Mouse (Mus musculus): ENCODE data around the gene Vwa8.

Gene Vwa8

GRCm38 (mm10) chr14:79142342-79142741 is 293.5 kb downstream of the Vwa8 start:
- CTCF ChIA-PET: no interaction called here

GRCm38 (mm10) chr14:79143696-79144095 is 294.8 kb downstream of the Vwa8 start:
- CTCF ChIA-PET: no interaction called here

- CTCF ChIA-PET: no interaction called here
These were observed 295.7 kb downstream of the Vwa8 start for GRCm38 (mm10) chr14:79144278-79145224.

GRCm38 (mm10) chr14:79151711-79152110 is 302.9 kb downstream of the Vwa8 start:
- CTCF ChIA-PET: no interaction called here

DNA sequence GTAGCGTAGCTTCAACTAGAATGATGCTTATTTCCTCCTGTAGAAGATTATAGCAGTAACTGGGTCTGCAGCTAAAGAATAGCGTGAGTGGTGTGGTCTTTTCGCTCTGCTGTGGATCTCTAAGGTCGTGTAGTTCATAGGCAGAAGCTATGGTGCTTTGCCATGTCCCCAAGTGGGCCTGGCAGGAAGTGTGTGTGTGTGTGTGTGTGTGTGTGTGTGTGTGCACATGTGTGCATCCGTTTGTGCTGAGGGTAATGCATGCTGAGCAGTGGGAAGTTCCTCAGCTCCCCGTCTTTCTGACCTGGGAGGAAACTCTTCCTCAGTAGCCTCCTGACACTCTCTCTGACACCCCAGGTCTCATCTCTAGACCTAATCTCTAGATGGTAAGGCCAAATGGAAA is 305.0 kb downstream of the Vwa8 start:
- CTCF ChIA-PET: no interaction called here

DNA sequence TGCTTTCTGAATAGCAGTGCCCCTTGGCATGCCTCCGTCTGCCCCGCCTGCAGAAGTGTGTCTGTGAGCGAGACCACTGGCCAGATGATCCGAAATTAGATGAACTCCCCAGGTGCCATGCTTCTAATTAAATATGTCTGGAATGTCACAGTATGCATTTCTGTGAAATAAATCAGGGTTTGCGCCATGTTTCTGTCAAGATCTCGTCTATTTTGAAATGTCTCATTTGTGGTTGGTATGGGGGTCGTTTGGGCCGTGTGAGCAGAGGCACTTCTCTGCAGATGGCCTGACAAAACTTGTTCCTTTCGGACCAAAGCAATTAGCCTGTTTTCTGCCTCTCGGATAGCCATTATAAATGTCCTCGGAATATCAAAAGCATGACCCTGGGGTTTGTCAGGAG is 306.1 kb downstream of the Vwa8 start:
- CTCF ChIA-PET: no interaction called here

GRCm38 (mm10) chr14:79156526-79157411 is 307.9 kb downstream of the Vwa8 start:
- CTCF ChIA-PET: no interaction called here

DNA sequence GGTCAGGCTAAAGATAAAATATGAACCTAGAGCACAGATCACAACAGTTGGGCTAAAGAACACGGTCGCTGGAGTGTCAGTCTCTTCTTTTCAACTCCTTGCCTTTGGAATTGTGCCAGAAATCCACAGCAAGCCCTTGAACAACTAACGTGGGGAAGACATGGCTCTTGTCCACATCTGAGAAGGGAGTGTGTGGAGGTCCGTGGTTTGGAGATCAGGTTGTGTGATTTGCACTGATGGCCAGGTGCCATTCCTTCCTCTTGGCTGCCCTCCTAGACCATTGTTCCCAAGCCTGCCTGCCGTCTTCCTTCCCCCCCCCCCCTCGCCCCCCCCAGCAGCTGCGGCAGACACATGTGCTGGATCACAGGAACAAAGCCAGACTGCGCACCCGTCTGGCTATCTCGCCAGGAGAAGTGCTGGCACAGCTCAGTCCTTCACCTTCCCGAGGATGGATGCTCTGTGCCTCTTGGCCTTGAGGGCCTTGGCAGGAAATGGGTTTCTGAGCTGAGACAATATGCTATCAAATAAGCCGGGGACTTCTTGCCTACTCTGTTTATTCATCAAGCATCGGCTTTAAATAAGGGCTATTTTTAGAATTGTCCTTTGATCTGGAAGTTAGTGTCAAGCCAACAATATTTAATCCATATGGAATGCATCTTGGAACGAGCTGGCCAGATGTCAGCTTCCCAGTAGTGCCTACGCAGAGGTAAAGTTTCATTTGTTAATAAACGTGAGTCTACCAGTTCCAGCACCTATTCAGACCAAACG is 308.8 kb downstream of the Vwa8 start:
- CTCF ChIA-PET: no interaction called here

DNA sequence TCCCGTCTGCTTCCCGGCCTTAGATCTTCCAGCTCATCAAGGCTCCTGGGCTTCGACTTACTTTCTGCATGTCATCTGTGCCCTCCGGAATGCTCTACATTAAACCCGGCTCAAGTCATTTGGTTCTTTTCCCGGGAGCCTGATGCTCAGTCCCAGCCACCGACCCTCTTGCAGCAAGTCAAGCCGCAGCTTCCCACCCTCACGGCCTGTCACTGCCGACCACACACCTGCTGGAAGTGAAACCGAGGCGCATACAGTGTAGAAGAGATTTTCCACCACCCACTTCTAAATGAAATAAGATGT is 309.3 kb downstream of the Vwa8 start:
- CTCF ChIA-PET: no interaction called here

- CTCF ChIA-PET: no interaction called here
These were observed 309.9 kb downstream of the Vwa8 start for GRCm38 (mm10) chr14:79158673-79159200.

DNA sequence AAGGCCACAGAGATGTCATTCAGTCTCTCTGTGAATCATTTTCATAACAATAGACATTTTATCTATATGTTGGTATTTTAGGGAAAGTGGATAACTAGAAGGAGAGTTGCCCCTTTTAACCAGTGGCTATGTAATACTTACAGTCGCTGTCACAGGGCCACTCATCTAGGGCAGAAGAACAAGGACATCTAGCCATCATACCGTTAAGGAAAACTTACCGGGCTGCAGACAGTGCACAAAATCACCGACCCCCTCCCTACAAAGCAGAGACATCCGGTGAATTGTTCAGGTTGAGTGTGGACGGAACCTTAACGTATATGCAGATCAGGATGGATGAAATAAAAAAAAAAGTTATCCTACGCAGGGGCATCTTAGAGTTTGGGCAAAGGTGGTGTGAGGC is 310.6 kb downstream of the Vwa8 start:
- CTCF ChIA-PET: no interaction called here

- CTCF ChIA-PET: no interaction called here
These were observed 311.6 kb downstream of the Vwa8 start for GRCm38 (mm10) chr14:79160486-79160885.

GRCm38 (mm10) chr14:79160966-79161365 is 312.1 kb downstream of the Vwa8 start:
- CTCF ChIA-PET: interaction anchor here (0.5 kb wide), 1 partner anchor 95 kb away, joined by 3 read pairs; no protein-coding TSS in a partner anchor

DNA sequence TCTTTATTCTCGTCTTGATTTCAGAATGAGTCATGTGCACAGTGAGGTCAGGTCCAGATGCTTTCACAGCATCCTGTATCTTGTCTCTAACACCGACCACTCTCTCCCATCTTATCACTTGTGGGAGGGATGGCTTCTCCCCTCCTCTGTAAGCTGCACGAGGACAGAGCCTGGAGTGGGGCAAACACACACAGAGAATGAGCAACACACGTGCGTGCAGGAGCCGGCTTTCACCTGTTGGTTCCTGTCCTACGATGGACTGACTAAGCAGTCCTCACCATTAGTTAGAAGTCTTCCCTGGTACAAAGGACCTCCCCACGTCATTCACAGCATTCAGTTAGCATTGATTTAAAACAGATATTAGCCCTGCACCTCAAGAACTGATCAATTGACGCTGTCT is 312.9 kb downstream of the Vwa8 start:
- CTCF ChIA-PET: no interaction called here

DNA sequence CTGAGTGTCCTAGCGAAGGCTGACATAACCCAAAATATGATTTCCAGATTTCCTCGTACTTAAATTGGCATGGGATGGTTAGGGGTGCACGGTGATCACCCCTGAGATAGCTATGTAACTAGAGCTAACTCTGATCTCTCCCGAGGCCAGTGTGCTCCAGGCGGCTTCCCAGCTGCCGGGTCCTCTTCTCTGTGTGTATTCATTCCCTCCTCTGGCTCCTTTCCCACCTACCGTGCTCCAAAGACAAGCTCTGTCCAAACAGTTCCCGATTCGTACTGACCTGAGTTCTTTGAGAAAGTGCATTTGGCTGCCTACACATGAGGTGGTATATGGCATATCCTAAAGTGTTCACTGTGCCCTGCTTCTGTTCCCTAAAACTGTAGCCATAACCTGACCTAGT is 313.8 kb downstream of the Vwa8 start:
- CTCF ChIA-PET: no interaction called here

- CTCF ChIA-PET: no interaction called here
These were observed 315.5 kb downstream of the Vwa8 start for GRCm38 (mm10) chr14:79164334-79164733.

DNA sequence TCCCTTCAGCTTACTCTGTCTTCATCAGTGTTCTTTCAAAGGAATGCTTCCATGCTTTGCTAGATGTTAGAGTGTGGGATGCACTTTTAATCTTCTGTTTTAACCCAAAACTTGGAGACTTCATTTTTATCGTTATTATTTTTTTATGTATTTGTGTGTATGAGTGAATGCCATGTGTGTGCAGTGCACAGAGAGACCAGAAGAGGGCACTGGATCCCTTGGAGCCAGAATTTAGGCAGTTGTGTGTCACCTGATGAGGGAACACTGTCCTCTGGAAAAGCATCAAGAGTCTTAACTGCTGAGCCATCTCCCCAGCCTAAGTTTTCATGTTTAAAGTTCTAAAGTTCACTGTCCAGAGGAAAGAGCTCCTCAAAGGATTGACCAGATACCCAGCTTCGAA is 316.1 kb downstream of the Vwa8 start:
- CTCF ChIA-PET: no interaction called here

DNA sequence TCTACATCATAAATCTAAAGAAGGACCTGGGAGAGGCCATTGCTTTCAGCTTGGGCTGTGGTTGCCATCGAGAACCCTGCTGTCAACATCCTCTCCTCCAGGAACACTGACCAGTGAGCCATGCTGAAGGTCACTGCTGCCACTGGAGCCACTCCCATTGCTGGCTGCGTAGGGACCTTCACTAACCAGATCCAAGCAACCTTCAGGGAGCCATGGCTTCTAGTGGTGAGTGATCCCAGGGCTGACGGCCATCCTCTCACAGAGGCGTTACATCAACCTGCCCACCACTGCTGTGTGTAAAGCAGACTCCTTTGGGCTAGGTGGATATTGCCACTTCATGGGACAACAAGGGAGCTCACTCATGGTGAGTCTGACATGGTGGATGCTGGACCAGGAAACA is 325.7 kb downstream of the Vwa8 start:
- CTCF ChIA-PET: no interaction called here

- CTCF ChIA-PET: no interaction called here
These were observed 328.9 kb downstream of the Vwa8 start for GRCm38 (mm10) chr14:79177754-79178153.

GRCm38 (mm10) chr14:79178247-79178646 is 329.4 kb downstream of the Vwa8 start:
- CTCF ChIA-PET: interaction anchor here (1.0 kb wide), 1 partner anchor 57 kb away, joined by 5 read pairs; no protein-coding TSS in a partner anchor

GRCm38 (mm10) chr14:79180078-79180730 is 331.4 kb downstream of the Vwa8 start:
- CTCF ChIA-PET: no interaction called here

DNA sequence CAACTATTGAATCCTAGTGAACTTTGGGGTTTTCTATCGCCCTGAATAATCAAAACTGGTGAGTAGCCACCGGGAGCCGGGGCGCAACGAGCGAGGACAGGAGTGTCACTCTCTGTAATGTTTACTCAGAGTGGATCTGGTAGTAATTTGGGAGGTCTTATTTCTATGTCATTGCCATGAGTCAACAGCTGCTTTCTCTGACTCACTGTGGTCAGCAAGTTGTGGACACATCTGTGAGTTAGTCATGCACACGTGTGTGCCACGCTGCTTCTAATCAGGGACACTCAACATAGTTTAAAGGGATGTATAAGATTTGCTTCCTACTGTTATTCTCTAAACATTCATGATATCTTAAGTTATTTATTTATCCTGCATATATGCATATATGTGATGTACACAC is 332.9 kb downstream of the Vwa8 start:
- CTCF ChIA-PET: no interaction called here
